Mouse (Mus musculus): ENCODE data around the gene BC049762. TPM values are rescaled to one million over a fixed set of nuclear protein-coding genes. Genes with fewer than 3 reads are reported as not detected.

Gene BC049762
- polyA plus RNA-seq, 1 experiment from 2014 or later: 0.64 TPM

DNA sequence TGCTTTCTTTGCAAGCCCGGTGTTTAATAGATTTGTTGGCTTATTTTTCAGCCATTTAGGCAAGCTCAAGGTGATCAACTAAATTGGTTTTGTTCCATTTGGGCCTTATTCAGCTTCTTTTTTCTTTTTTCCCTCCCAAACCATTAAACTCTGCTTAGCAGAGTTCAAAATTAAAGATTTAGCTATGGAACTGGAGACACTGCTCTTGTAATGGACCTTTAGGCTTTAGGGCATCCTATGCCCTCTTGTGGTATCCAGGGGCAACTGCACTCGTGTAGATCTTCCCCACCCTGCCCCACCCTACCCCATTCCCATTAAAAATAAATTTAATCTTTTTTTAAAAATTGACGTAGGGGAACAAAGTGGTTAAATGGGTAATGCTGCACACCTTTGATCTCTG is 2.5 kb upstream of the BC049762 start:
- Histone ChIP-seq H3K27me3 (replicated peaks) (no peaks in the 10 kb centered on the region), H3K9ac (no peak overlapping the region), H3K27ac (no peak overlapping the region), H3K4me2 (replicated peaks) (peak overlapping the region; percentile 70), H3K4me3 (replicated peaks) (0 out of 2 replicates have a peak overlapping the region, but pooled peaks have one; percentile 91), H3K36me3 (0 out of 2 replicates have a peak, but pooled peaks cover 3% of the 10 kb centered on the region), H3K9me3 (no peaks in the 10 kb centered on the region), H3K4me1 (replicated peaks) (peaks cover 6% of the 10 kb centered on the region)
- 46% methylated on average over 3 of the region's 3 CpGs for WGBS
- no peak for ATAC-seq

DNA sequence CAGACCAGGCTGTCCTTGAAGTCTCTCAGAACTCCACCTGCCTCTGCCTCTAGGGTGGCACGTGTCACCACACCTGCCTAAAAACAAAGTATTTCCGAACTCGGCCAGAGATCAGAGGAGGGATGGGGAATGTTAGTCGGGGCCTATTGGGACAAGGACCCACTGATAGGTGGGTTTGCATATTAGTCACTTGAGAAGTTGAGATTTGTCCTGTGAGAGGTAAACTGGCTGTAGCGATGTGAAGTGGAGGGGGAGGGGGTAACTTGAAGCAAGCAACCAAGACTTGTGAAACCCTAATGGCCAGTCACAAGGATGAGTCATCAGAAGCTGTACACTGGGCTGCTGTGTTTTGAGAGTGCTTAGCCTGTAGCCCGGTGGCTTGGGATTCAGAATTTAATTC is 1.5 kb upstream of the BC049762 start:
- Histone ChIP-seq H3K9ac (peak overlapping the region; percentile 24; the same call in 1 of the 2 replicates), H3K4me1 (replicated peaks) (peaks cover 6% of the 10 kb centered on the region), H3K4me3 (replicated peaks) (peak overlapping the region; percentile 91), H3K36me3 (no peaks in the 10 kb centered on the region), H3K4me2 (replicated peaks) (peak overlapping the region; percentile 70), H3K9me3 (no peaks in the 10 kb centered on the region), H3K27ac (peak overlapping the region; percentile 25; the same call in 1 of the 2 replicates), H3K27me3 (replicated peaks) (no peaks in the 10 kb centered on the region)
- 0 out of 2 replicates have a peak, but pooled peaks have one; percentile 24 for ATAC-seq
- 12% methylated on average over 6 of the region's 6 CpGs for WGBS

DNA sequence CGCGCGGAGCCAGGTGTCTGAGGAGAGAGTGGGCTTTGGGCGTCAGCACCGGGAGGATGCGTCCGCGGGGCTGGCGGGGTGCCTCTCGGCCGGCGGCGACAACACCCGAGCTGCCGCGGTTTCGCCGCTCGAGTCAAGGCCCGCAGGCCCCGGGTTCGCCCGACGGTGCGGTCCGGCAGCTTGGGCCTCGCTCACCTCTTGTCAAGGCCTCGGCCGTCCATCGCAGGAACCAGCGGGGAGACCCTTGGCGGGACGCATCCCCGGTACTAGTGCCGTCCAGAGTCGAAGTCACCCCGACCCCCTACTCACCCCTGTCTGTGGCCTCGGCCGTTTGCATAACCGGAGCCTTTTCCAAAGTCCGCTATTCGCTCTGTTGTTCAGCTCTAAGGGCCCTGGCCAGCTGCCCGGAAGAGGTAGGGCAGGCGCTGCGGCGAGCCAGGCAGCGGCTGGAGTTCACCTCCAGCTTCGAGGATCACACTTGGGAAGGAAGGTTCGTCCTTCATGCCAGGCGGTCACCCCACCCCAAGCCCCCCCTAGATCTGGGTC is 513 bp upstream of the BC049762 start:
- under 1% methylated on average over 47 of the region's 50 CpGs for WGBS
- Histone ChIP-seq H3K27me3 (replicated peaks) (no peaks in the 10 kb centered on the region), H3K4me3 (replicated peaks) (peak overlapping the region; percentile 91), H3K9me3 (no peaks in the 10 kb centered on the region), H3K27ac (peak overlapping the region; percentile 94), H3K4me2 (replicated peaks) (peak overlapping the region; percentile 70), H3K4me1 (replicated peaks) (peaks cover 6% of the 10 kb centered on the region), H3K9ac (peak overlapping the region; percentile 98), H3K36me3 (no peaks in the 10 kb centered on the region)
- peak; percentile 68 for ATAC-seq

DNA sequence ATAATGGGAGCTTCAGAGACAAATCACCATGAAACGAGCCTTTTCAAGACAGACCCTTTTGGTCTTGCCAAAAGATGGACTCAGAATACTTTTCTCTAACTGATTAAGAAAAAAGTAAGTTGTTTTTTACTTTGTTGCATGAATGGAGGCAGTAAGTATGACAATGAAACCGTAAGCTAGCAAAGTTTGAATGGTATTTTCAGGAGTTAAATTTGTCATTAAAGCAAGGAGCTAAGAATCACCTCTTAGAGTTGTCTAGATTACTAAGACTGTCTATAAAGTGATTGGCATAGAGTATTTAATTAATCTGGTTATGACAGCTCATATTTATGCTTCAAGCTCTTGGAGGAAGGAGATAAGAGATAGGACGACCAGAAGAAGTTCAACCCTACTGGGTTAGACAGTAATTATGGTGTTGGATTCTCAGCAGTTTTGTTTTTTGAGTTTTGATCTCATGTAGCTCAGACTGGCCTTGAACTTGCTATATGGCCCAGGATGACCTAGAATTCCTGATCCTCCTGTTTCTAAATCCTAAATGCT is 1.1 kb downstream of the BC049762 start, which contains the start of gene Clk4:
Gene Clk4 (plus strand): TSS at position 51 of the 540 bp plus-strand sequence.
- 82% methylated on average over 3 of the region's 3 CpGs for WGBS
- Histone ChIP-seq H3K9me3 (no peaks in the 10 kb centered on the region), H3K27ac (peak within 1 kb of the TSS; percentile 78), H3K9ac (peak within 1 kb of the TSS; percentile 98), H3K4me3 (replicated peaks) (peak within 1 kb of the TSS; percentile 91), H3K36me3 (no peaks in the 10 kb centered on the region), H3K4me1 (replicated peaks) (peaks cover 6% of the 10 kb centered on the region), H3K27me3 (replicated peaks) (no peaks in the 10 kb centered on the region), H3K4me2 (replicated peaks) (peak within 1 kb of the TSS; percentile 92)
- no peak for ATAC-seq

DNA sequence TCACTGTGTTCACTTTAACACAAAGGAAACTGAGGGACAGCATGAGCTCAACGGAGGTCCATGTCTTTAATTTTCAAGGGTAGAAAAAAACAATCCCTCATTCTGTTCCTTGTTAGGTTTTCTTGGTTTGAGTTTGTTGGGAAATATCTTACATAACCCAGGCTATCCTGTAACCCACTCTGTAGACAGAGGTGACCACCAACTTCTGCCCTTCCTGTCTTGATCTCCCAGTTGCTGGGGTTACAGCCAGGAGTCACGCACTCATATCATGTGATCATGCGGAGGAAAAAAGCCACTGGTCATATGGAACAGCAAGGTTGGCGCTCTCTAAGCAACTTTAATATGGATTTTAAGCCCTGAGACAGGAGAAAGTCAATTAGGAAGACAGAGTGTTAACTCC is 5.8 kb downstream of the BC049762 start:
- no peaks in the 10 kb centered on the region for H3K36me3 ChIP-seq

DNA sequence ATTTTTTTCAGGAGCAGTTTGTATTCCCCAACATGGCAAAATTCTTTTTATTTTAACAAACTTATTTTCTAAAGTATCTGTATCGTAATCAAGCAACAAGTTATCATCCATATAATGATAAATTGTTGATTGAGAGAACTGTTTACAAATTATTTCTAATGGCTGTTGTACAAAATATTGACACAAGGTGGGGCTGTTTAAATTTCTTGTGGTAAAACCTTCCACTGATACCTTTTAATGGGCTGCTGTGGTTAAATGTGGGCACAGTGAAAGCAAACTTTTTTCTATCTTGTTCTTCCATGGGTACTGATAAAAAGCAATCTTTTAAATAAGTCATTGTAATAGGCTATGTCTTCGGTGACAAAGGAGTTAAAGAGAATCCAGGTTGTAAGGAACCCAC is 19.9 kb downstream of the BC049762 start:
- no peak overlapping the region for H3K27ac ChIP-seq
- ATAC-seq: no peak
- 91% methylated on average over 2 of the region's 2 CpGs for WGBS

More for the DNA sequence above, 5.8 kb downstream of the BC049762 start:
- 83% methylated on average over 4 of the region's 4 CpGs for WGBS
- no peak for ATAC-seq
- no peak overlapping the region for H3K27ac ChIP-seq
- H3K4me2 ChIP-seq (replicated peaks): no peak overlapping the region
- H3K9ac ChIP-seq: no peak overlapping the region
- no peaks in the 10 kb centered on the region for H3K27me3 ChIP-seq (replicated peaks)
- no peak overlapping the region for H3K4me3 ChIP-seq (replicated peaks)
- no peaks in the 10 kb centered on the region for H3K4me1 ChIP-seq (replicated peaks)
- no peaks in the 10 kb centered on the region for H3K9me3 ChIP-seq

DNA sequence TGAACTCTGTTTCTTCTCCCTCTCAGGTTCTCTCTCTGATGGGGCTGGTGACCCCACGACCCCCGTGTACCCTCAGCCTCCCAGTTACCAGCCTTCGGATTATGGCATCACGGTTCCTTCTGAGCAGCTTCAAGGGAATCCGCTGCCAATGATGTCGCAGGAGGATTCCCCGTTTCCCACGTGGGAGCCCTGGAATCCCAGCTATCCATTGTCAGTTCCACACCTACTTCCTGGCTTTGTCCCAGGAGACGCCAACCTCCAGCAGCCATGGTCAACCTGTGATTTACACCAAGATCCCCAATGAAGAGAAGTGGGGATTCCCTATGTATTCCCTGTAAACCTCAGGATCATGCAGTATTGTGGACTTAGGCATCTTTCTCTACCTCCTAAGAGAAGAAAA is 28.2 kb downstream of the BC049762 start:
- Histone ChIP-seq H3K9me3 (no peaks in the 10 kb centered on the region), H3K4me3 (replicated peaks) (no peak overlapping the region), H3K9ac (no peak overlapping the region), H3K4me2 (replicated peaks) (no peak overlapping the region), H3K27me3 (replicated peaks) (no peaks in the 10 kb centered on the region), H3K4me1 (replicated peaks) (no peaks in the 10 kb centered on the region), H3K27ac (no peak overlapping the region), H3K36me3 (no peaks in the 10 kb centered on the region)
- 83% methylated on average over 9 of the region's 9 CpGs for WGBS
- no peak for ATAC-seq

More for the DNA sequence above, 19.9 kb downstream of the BC049762 start:
- Histone ChIP-seq H3K4me1 (replicated peaks) (no peaks in the 10 kb centered on the region), H3K4me2 (replicated peaks) (no peak overlapping the region), H3K27me3 (replicated peaks) (no peaks in the 10 kb centered on the region), H3K4me3 (replicated peaks) (no peak overlapping the region), H3K36me3 (no peaks in the 10 kb centered on the region), H3K9me3 (no peaks in the 10 kb centered on the region), H3K9ac (no peak overlapping the region)

DNA sequence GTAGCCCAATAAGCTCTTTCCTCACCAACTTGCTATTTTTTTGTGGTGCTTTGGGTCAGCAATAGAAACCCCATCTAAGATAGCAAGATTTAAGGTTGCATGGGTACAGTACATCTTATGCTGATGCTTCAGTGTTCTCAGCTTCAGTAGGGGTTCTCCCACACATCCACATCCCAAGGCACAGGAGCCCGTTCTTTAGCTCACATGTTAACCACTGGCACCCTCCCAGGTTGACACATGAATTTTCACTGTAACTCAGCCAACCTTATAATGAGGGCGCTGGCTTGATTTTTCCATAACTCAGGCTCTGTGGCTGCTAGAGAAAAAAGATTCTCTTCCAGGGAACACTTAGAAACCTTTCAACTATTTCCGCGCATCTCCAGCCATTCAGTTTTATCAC is 35.7 kb downstream of the BC049762 start:
- H3K9ac ChIP-seq: no peak overlapping the region
- WGBS: 86% methylated on average over 4 of the region's 4 CpGs
- no peak for ATAC-seq
- no peaks in the 10 kb centered on the region for H3K9me3 ChIP-seq
- H3K4me1 ChIP-seq (replicated peaks): no peaks in the 10 kb centered on the region
- no peak overlapping the region for H3K27ac ChIP-seq
- no peak overlapping the region for H3K4me3 ChIP-seq (replicated peaks)
- no peaks in the 10 kb centered on the region for H3K36me3 ChIP-seq
- no peak overlapping the region for H3K4me2 ChIP-seq (replicated peaks)
- H3K27me3 ChIP-seq (replicated peaks): no peaks in the 10 kb centered on the region

DNA sequence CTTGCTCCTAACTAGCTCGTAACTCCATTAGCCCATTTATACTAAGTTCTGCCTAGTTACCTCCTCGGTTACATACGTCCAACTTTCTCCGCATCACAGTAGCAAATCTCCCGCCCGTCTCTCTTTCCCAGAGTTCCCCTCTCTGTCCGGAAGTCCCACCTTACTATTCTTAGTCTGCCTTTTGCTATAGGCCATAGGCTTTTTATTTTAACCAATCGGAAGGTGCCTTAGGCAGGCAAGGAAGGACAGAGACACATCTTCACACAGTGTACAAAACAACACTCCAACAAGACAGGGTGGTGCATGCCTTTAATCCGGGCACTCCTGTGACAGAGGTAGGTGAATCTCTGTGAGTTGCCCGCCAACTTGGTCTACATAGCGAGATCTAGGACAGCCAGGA is 42.5 kb downstream of the BC049762 start, which contains the start of gene Gm12569:
Gene Gm12569 (plus strand): TSS at position 166 of the 400 bp plus-strand sequence.
- Histone ChIP-seq H3K27ac (no peak within 1 kb of the TSS), H3K36me3 (no peaks in the 10 kb centered on the region), H3K4me1 (replicated peaks) (no peaks in the 10 kb centered on the region), H3K4me2 (replicated peaks) (no peak within 1 kb of the TSS), H3K27me3 (replicated peaks) (no peaks in the 10 kb centered on the region), H3K9ac (no peak within 1 kb of the TSS), H3K4me3 (replicated peaks) (no peak within 1 kb of the TSS), H3K9me3 (no peaks in the 10 kb centered on the region)
- ATAC-seq: no peak
- 90% methylated on average over 11 of the region's 11 CpGs for WGBS

DNA sequence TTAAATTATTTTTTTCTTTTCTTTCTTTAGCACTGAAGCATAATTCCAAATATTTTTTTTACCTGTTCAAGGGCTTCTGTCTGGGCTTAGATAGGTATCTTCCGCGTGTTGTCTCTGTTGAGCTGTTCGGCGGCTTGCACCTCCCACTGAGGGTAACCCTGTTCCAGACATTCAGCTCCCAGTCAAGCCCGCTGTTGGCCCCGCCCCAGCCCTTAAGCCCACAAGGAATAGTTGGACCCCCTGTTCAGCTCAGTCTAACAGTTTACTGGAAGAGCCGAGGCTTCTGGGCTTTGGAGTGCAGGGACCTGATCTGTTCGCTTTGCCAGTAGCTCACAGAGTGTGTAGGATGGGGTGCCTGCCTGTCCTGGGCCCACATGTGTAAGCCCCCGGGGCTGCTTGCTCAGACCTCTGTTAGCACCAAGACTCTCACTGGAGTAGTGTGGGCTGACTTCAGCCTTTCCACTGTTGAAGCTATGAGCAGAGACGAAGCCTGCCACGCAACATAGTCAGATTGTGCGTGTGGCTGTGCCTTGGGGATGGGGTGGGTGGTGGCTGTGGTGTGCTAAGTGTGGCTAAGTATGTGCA is 43.4 kb downstream of the BC049762 start:
- H3K4me1 ChIP-seq (replicated peaks): no peaks in the 10 kb centered on the region
- H3K9me3 ChIP-seq: no peaks in the 10 kb centered on the region
- H3K9ac ChIP-seq: no peak overlapping the region
- WGBS: 84% methylated on average over 12 of the region's 12 CpGs
- H3K36me3 ChIP-seq: no peaks in the 10 kb centered on the region
- no peak for ATAC-seq
- no peak overlapping the region for H3K27ac ChIP-seq
- no peaks in the 10 kb centered on the region for H3K27me3 ChIP-seq (replicated peaks)
- H3K4me3 ChIP-seq (replicated peaks): no peak overlapping the region
- no peak overlapping the region for H3K4me2 ChIP-seq (replicated peaks)

DNA sequence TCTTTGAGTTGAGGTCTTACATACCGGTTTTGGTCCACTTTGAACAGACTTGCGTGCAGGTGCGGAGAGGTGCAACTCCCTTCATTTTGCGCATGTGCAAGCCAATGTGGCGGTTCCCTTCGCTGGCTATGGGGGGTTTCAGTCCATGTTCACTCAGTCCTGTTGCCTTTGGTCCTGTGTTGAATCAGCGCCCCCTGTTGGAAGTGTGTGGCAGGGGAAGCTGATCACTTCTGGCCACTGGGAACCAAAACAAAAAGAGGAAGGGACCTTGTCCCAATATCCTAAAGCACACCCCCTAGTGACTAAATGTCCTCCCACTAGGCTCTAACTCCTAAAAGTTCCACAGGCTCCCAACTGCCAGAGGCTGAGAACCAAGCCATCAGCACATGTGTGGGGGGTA is 48.8 kb downstream of the BC049762 start:
- Histone ChIP-seq H3K9me3 (no peaks in the 10 kb centered on the region), H3K9ac (no peak overlapping the region), H3K4me1 (replicated peaks) (no peaks in the 10 kb centered on the region), H3K4me2 (replicated peaks) (no peak overlapping the region), H3K27ac (no peak overlapping the region), H3K36me3 (no peaks in the 10 kb centered on the region), H3K27me3 (replicated peaks) (no peaks in the 10 kb centered on the region), H3K4me3 (replicated peaks) (no peak overlapping the region)
- ATAC-seq: no peak
- 77% methylated on average over 7 of the region's 7 CpGs for WGBS

DNA sequence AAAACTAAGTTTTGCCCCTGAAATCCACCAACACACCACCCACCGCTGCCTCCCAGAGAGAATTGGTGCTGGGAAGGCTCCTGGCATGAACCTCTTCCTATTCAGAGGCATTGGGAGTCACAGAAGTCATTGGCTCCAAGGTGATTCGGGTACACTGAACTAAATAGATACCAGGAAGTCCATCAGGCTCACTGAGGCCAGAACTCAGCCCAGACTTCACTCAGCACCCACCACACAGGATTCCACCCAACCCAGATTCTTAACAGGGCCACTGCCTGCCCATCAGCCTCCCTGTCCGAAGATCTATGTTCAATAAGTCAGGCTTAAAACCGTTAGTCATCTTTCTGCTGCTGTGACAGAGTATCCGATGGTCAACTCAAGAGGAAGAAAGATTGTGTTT is 51.4 kb downstream of the BC049762 start:
- H3K36me3 ChIP-seq: no peaks in the 10 kb centered on the region
- no peak overlapping the region for H3K27ac ChIP-seq
- H3K9me3 ChIP-seq: no peaks in the 10 kb centered on the region
- no peaks in the 10 kb centered on the region for H3K4me1 ChIP-seq (replicated peaks)
- 84% methylated on average over 5 of the region's 5 CpGs for WGBS
- no peaks in the 10 kb centered on the region for H3K27me3 ChIP-seq (replicated peaks)
- H3K4me2 ChIP-seq (replicated peaks): no peak overlapping the region
- H3K4me3 ChIP-seq (replicated peaks): no peak overlapping the region
- no peak overlapping the region for H3K9ac ChIP-seq
- no peak for ATAC-seq

DNA sequence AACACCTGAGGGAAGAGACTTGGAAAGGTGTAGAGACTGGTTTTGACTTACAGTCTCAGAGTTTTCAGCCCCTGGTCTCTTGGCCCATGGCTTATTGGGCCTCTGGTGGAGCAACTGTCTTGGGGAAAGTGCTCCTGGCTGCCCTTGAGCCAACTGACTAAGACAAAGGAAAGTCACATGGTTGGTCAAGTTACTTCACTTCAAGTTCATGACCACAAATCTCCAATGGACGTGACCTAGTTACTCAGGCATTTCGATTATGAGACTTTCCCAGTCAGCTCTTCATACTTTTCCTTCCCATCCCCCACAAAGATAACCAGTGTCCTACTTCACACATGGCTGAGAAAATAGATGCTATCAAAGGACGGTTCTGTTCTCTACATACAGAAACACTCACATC is 55.1 kb downstream of the BC049762 start:
- Histone ChIP-seq H3K27me3 (replicated peaks) (no peaks in the 10 kb centered on the region), H3K36me3 (no peaks in the 10 kb centered on the region), H3K4me1 (replicated peaks) (no peaks in the 10 kb centered on the region), H3K27ac (no peak overlapping the region), H3K4me3 (replicated peaks) (no peak overlapping the region), H3K4me2 (replicated peaks) (no peak overlapping the region), H3K9me3 (no peaks in the 10 kb centered on the region), H3K9ac (no peak overlapping the region)
- ATAC-seq: no peak
- WGBS: 72% methylated on average over 3 of the region's 3 CpGs
